Mouse (Mus musculus) cortical plate, adult 2 months (tissue): ENCODE measurements around the gene Pola2. TPM values are rescaled to one million over a fixed set of nuclear protein-coding genes. Genes with fewer than 3 reads are reported as not detected.

Experiments
- H3K27ac ChIP-seq: fragments of 200-500 bp; 2 replicates; pipeline ENCODE4 v1.5.1; 2012; ENCODE audit warnings: low read length, control low read depth, inconsistent platforms; ENCODE audit not compliant: insufficient read depth
- H3K4me1 ChIP-seq: fragments of 200-500 bp; 2 replicates; pipeline ENCODE4 v1.6.1; 2011; ENCODE audit warnings: low read length; ENCODE audit not compliant: control insufficient read depth, insufficient read depth
- H3K4me3 ChIP-seq: fragments of 200-500 bp; 2 replicates; pipeline ENCODE4 v1.5.1; 2011; ENCODE audit warnings: mild to moderate bottlenecking, low read length, control low read depth; ENCODE audit not compliant: insufficient read depth
- CTCF ChIP-seq: fragments of 200-500 bp; IDR thresholded peaks from 2 replicates; pipeline ENCODE4 v1.5.1; 2011; ENCODE audit warnings: mild to moderate bottlenecking, control low read depth, low read length; ENCODE audit not compliant: insufficient read depth; ENCODE audit errors: extremely low read depth
- POLR2A ChIP-seq: fragments of 200-500 bp; IDR thresholded peaks from 2 replicates; pipeline ENCODE4 v1.6.1; 2011; ENCODE audit warnings: mild to moderate bottlenecking, low read length, control low read depth; ENCODE audit not compliant: insufficient read depth; ENCODE audit errors: extremely low read depth
- polyA plus RNA-seq: library from polyadenylated mRNA; depleted of rRNA; stranded (reverse); fragments of >200 nt; gene quantifications from 2 replicates; pipeline ENCODE4 v1.2.3, GENCODE M21; 2012

Gene Pola2
- polyA plus RNA-seq, 1 experiment = 12.9 TPM

DNA sequence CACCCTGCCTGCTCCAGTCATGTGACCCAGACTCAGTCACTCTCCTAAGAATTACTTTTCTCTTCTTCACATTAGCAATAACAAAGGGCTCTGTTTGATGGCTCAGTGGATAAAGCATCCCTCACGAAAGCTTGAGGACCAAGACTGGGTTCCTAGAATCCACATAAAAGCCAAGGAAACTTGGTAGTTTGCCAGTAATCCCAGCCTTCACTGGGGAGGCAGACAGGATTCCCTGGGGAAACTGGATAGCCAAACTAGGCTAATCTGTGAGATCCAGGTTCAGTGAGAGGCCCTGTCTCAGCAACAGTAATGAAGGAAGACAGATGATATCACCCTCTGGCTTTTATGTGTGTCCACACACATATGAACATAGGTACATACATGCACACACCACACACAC is 26.9 kb upstream of the Pola2 start:
- Histone ChIP-seq H3K4me3 (no peak overlapping the region), H3K27ac (no peak overlapping the region), H3K4me1 (no peaks in the 10 kb centered on the region)
- TF ChIP-seq CTCF (no peak), POLR2A (no peak)

DNA sequence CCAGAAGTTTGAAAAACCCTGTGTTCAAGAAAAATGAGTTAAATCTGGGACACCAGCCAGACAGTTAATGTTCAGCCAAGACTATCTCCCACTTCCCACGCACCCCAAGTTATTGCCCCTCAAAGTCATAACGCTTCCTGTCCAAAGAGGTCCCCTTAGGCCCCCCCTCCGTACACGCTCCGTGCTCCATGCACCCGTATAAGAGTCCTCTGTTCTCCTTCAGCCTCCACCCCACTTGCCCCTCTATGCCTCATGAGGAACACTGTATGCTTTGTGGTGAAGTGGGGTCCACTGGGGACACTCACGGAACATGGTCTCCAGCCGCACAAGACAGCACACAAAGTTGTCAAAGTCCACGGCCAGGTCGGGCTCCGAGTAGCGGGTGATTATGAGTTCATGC is 26.0 kb upstream of the Pola2 start:
- no peak overlapping the region for H3K27ac ChIP-seq
- H3K4me3 ChIP-seq = no peak overlapping the region
- no peaks in the 10 kb centered on the region for H3K4me1 ChIP-seq
- TF ChIP-seq CTCF (no peak), POLR2A (no peak)

DNA sequence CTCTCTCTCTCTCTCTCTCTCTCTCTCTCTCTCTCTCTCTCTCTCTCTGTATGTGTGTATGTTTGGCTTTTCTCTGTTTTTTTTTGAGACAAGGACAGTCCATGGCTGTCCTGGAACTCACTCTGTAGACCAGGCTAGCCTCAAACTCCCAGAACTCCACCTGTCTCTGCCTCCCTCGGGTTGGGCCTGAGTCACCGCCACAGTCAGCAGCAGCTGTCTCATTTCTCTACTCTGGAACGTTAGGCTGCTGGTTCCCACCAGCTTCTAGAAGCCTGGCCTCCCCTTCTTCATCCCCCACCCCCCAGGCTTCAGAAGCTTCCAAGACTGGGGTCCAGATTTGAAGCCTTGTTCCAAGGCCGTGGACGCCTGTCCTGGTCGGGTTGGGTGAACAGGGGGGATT is 25.6 kb upstream of the Pola2 start:
- H3K27ac ChIP-seq = no peak overlapping the region
- no peaks in the 10 kb centered on the region for H3K4me1 ChIP-seq
- TF ChIP-seq POLR2A (no peak), CTCF (no peak)
- no peak overlapping the region for H3K4me3 ChIP-seq

DNA sequence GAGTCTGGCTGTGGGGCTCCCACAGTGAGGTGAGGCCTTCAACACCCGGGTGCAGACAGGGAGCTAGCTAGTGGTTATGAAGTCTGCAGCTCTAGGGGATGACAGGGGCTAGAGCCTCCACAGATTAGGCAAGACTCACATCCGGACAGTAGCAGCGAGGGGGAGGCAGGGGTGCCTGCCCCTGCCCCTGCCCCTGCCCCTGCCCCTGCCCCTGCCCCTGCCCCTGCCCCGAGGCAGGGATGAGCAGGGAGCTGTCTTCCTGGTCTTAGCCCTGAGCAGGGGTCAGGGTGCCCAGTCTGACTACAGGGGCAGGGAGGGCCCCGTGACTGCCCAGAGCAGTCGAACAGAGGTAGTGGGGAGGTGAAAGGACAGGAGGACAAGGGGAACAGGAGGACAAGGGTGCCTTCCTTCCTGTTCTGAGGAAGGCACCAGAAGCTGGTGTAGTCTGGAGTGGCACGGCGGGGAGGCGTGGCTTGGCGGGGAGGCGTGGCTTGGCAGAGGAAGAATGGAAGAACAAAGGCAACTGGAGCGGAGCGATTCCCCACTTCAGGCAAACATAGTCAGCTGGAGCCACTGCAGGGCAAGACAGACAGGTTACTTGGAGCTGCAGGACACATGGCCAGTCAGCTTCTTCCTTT is 24.9 kb upstream of the Pola2 start:
- TF ChIP-seq POLR2A (no peak), CTCF (no peak)
- H3K4me1 ChIP-seq = no peaks in the 10 kb centered on the region
- H3K27ac ChIP-seq = no peak overlapping the region
- no peak overlapping the region for H3K4me3 ChIP-seq

DNA sequence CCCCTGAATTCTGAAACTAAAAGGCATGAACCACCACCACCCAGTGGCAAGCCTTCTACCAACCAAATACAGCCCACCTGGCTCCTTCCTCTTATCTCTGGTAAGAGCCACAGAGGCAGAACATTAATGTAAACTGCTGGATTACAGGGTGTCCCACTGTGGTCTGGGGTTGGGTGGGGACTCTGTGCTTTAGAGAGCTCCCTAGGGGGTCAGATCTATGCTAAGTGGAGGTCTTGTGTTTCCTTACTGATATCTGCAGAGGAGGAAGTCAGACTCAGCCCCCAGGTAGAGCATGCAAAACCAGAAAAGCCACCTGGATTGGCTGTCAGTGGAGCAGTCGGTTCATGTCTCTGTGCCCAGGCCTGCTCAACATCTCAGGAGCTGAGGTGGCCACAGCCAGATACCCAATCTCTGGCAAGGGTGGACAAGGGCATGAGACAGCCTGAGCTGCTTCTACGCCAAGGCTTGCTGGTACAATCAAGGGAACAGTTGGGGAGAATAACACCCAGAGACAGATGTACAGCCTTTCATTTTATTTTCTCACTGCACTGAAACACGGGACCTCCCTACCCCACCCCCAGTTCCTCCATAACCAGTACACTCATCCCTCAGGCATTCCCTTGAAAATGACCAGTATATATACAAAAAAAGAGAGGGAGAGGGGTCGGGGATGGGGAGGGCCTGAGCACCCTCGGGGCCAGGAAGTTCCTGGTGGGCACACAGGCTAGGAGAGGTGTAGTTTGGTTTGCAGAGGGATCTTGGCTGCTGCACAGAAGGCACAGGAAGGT is 24.2 kb upstream of the Pola2 start:
- TF ChIP-seq CTCF = no peak
- H3K27ac ChIP-seq = no peak overlapping the region
- no peak overlapping the region for H3K4me3 ChIP-seq
- H3K4me1 ChIP-seq = no peaks in the 10 kb centered on the region

DNA sequence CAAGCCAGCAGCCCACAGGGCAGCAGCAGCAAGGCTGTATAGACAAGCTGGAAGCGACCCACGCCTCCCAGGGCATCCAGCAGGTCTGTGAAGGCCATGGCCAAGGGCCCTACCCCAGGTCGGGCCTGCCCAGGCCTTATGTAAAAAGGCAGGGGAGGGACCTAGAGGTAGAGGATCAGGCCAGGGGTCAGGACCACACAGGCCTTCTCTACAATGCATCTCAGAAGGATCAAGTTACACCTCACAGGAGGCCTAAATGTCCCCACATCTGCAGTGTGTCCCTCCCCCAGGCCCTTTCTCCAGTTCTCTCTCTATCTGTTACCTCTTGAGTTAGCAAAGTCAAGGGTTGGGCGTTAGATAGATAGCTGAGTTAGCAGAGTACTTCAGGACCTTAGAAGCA is 22.0 kb upstream of the Pola2 start, which contains the start of gene Slc22a20:
TSS of gene Slc22a20 (minus strand) at position 101 of the 400 bp plus-strand sequence.
- no peaks in the 10 kb centered on the region for H3K4me1 ChIP-seq
- H3K4me3 ChIP-seq = no peak within 1 kb of the TSS
- H3K27ac ChIP-seq = no peak within 1 kb of the TSS
- TF ChIP-seq POLR2A (no peak), CTCF (no peak)

DNA sequence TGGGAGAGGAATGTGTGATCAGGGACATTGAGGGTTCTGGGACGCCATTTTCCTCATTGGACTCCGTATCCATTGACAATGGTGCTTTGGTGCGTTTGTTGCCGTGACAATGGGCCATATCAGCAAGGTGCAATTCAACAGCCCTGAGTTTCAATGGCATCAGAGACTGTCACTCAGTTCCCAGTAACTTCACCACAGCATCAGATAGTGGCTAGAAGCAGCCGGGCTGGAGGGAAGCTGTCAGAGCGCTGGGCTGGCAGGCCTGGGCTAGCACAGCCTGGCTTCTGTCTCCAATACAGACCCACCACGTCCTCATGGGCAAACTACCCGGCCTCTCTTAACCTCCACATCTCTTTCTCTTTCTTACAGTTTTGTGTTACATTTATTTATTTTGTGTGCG is 16.5 kb upstream of the Pola2 start:
- TF ChIP-seq POLR2A (no peak), CTCF (no peak)
- H3K4me3 ChIP-seq = no peak overlapping the region
- no peak overlapping the region for H3K27ac ChIP-seq
- no peaks in the 10 kb centered on the region for H3K4me1 ChIP-seq

DNA sequence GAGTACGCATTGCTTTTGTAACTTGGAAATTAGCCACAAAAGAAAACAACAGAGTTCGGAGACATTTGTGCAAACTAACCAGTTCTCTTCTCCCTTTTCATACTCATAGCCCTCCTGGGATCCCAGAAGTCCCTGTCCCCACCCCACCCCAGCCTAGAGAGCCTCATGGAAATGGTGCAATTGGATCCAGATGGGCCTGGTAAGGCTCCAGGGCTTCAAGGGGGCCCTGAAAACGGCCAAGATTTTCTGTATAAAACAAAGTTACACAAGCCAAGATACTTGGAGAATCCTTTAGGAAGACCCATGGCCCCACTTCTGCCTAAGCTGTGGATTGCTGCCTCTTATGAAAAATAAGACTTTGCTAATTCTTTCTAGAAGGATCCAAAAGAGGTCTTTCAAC is 13.7 kb upstream of the Pola2 start:
- no peaks in the 10 kb centered on the region for H3K4me1 ChIP-seq
- no peak for TF ChIP-seq POLR2A
- no peak for TF ChIP-seq CTCF
- H3K27ac ChIP-seq = no peak overlapping the region
- H3K4me3 ChIP-seq = no peak overlapping the region

DNA sequence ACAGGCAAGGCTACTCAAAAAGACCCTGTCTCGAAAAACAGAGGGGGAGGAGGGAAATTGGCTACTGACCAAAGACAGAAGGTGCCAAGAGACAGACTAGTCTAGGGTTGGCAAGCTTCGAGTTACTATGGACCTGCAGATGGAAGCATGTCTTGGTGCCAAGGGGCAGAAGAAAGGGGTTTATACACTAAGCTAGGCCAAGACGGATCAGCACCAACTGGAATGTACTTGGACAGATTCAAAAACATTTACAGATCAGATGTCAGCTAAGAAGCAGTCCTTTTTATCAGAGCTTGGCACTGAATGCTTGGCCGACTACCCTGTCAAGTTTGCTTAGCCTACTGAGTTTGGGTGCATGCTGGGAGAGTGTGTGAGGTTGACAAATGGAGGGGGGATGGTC is 11.7 kb upstream of the Pola2 start:
- Histone ChIP-seq H3K4me1 (no peaks in the 10 kb centered on the region), H3K27ac (no peak overlapping the region), H3K4me3 (no peak overlapping the region)
- no peak for TF ChIP-seq POLR2A
- no peak for TF ChIP-seq CTCF

DNA sequence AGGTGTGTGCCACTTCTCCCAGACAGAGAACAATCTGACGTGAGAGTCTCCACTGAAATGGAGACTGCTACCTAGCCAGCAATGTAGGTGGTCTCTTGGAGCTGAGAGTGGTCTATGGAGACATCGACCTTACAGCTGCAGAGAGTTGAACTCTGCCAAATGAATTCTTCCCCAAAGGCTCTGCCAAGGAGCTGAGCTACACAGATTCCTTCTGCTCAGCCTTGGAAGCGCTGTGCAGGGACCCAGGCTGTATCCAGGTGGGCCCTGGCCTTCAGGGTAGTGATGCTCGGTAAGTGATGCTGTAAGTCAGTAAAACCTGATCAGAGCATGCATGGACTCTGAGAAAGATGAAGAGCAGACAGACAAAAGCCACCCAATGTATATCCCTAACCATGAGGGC is 11.1 kb upstream of the Pola2 start:
- TF ChIP-seq CTCF (no peak), POLR2A (no peak)
- H3K27ac ChIP-seq = no peak overlapping the region

More for the DNA sequence above, 11.1 kb upstream of the Pola2 start:
- Histone ChIP-seq H3K4me3 (no peak overlapping the region), H3K4me1 (no peaks in the 10 kb centered on the region)
